Mouse (Mus musculus): ENCODE measurements around the gene Tmod2.

GRCm38 (mm10) chr9:75660917-75661316, 49.8 kb upstream of the Tmod2 start:
- TF ChIP-seq POLR2A (IDR thresholded peaks at IDR 0.05; ENCODE audit: borderline replicate concordance, extremely low read depth, insufficient read depth, insufficient read length, poor library complexity, severe bottlenecking), result no peak
- no peak for TF ChIP-seq CTCF (IDR thresholded peaks at IDR 0.05; ENCODE audit: borderline replicate concordance, extremely low read depth, insufficient read depth, insufficient read length)

Data from brain, embryonic 14.5 days (tissue).